Mouse (Mus musculus) embryonic facial prominence, embryonic 14.5 days (tissue): ENCODE measurements around the gene Insyn1. TPM values are rescaled to one million over a fixed set of nuclear protein-coding genes. Genes with fewer than 3 reads are reported as not detected.

Experiments used
- ATAC-seq: fragments of 200-750 bp; cut with Nextera tagmentation; 2 replicates; pipeline ENCODE4 v1.8.0; 2017; ENCODE audit warnings: low read depth, moderate number of reproducible peaks, moderate TSS enrichment
- DNase-seq: peaks from one replicate; pipeline ENCODE4 v3.0.0-alpha.2; 2015; ENCODE audit warnings: low spot score
- H3K27ac ChIP-seq: fragments of 300-500 bp; sonication (generic); replicated peaks from 2 replicates; pipeline ENCODE4 v1.5.1; 2014; ENCODE audit warnings: low read depth, mild to moderate bottlenecking, low read length, moderate library complexity
- H3K27me3 ChIP-seq: fragments of 300-500 bp; sonication (generic); replicated peaks from 2 replicates; pipeline ENCODE4 v1.6.1; 2014; ENCODE audit warnings: low read length; ENCODE audit not compliant: control insufficient read depth, insufficient read depth
- H3K36me3 ChIP-seq: fragments of 300-500 bp; sonication (generic); 2 replicates; pipeline ENCODE4 v1.6.1; 2014; ENCODE audit warnings: low read length, mixed read lengths; ENCODE audit not compliant: control insufficient read depth, insufficient read depth
- H3K4me1 ChIP-seq: fragments of 300-500 bp; sonication (generic); 2 replicates; pipeline ENCODE4 v1.6.1; 2014; ENCODE audit warnings: antibody characterized with exemption, low read length; ENCODE audit not compliant: control insufficient read depth, insufficient read depth
- H3K4me2 ChIP-seq: fragments of 300-500 bp; sonication (generic); 2 replicates; pipeline ENCODE4 v1.6.1; 2014; ENCODE audit warnings: low read depth, mild to moderate bottlenecking, low read length, moderate library complexity, mixed read lengths
- H3K4me3 ChIP-seq: fragments of 300-500 bp; sonication (generic); 2 replicates; pipeline ENCODE4 v1.5.1; 2014; ENCODE audit warnings: low read depth, mild to moderate bottlenecking, low read length
- H3K9ac ChIP-seq: fragments of 300-500 bp; sonication (generic); 2 replicates; pipeline ENCODE4 v1.6.1; 2014; ENCODE audit warnings: low read depth, mild to moderate bottlenecking, low read length, moderate library complexity, mixed read lengths
- H3K9me3 ChIP-seq: fragments of 300-500 bp; sonication (generic); 2 replicates; pipeline ENCODE4 v1.6.1; 2016; ENCODE audit warnings: low read length; ENCODE audit not compliant: control insufficient read depth
- WGBS: fragments of 180-500 bp; shearing (Covaris S2); extraction: QIAGEN DNeasy Blood & Tissue Kit; methylation state at CpG from one replicate; pipeline ENCODE4 v1.1.7; 2014; 5-methylcytosine and 5-hydroxymethylcytosine counted together
- polyA plus RNA-seq: library from polyadenylated mRNA; unstranded; fragments of >200 nt; fragmentation: Nextera tagmentation; extraction: Ambion mirVana; gene quantifications from 2 replicates; pipeline ENCODE4 v1.2.1, GENCODE M21; 2014

The Insyn1 gene
- polyA plus RNA-seq, 1 experiment from 2014 or later, result 4.9 TPM

DNA sequence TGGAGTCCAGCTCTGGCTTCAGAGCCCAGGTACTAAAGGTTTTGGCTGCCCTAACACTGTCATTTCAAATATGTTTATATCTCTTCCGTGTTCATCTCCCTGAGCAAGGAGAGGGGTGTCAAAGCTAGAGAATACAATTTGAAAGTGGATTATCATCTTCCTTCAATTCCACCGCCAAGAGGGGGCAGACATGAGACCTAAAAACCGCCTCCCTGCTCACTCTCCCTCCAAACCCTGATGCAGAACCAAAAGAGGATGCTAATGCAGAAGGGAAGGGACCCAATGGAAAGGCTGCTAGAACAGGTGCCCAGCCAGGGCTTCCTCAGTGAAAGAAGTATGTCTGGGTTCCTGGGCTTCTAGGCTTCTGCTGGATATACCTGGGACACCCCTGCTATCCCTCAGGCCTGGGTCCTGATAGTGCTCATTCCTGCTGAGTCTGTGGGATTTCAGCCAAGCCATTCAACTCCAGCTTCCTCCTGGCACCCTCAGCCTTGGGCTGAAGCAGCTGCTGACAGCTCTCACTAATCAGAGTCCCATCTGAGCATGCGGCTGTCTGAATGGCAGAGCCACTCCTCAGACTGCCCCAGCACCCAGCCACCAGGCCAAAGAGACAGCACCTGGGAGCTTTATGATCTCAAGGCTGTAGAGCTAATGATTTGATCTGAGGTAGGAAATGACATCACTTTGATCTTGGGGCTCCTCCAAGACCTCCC is 8.2 kb downstream of the Insyn1 start:
- ATAC-seq (no peak), DNase-seq (no peak)
- H3K4me3 ChIP-seq, result no peak overlapping the region
- no peak overlapping the region for H3K27ac ChIP-seq
- H3K4me2 ChIP-seq, result no peak overlapping the region
- no peaks in the 10 kb centered on the region for H3K4me1 ChIP-seq
- no peaks in the 10 kb centered on the region for H3K9me3 ChIP-seq
- H3K36me3 ChIP-seq, result no peaks in the 10 kb centered on the region
- no peaks in the 10 kb centered on the region for H3K27me3 ChIP-seq
- WGBS, result 27% methylated on average over 4 of the region's 4 CpGs
- H3K9ac ChIP-seq, result no peak overlapping the region

DNA sequence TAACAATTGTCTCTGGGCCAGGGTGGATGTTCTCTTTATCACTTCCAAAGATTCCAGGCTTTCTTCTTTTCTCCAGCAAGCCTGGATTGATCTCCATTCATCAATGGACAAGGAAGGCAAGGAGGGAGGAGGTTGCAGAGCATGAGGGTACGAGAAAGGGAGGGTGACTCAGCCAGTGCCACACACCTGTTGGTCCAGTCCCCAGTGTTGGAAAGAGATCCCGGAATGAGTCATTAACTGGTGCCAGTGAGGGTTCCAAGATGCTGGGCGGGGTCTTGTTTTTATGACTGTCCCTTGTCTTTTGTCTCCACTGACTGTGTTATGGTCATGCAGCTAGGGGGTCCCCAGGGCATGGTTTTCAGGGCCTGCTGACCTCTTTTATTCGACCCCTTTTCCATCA is 9.5 kb downstream of the Insyn1 start:
- no peaks in the 10 kb centered on the region for H3K27me3 ChIP-seq
- no peak overlapping the region for H3K9ac ChIP-seq
- H3K4me2 ChIP-seq, result no peak overlapping the region
- no peaks in the 10 kb centered on the region for H3K9me3 ChIP-seq
- 73% methylated on average over 4 of the region's 4 CpGs for WGBS
- ATAC-seq (no peak), DNase-seq (no peak)
- no peak overlapping the region for H3K27ac ChIP-seq
- no peak overlapping the region for H3K4me3 ChIP-seq
- H3K36me3 ChIP-seq, result no peaks in the 10 kb centered on the region
- no peaks in the 10 kb centered on the region for H3K4me1 ChIP-seq

DNA sequence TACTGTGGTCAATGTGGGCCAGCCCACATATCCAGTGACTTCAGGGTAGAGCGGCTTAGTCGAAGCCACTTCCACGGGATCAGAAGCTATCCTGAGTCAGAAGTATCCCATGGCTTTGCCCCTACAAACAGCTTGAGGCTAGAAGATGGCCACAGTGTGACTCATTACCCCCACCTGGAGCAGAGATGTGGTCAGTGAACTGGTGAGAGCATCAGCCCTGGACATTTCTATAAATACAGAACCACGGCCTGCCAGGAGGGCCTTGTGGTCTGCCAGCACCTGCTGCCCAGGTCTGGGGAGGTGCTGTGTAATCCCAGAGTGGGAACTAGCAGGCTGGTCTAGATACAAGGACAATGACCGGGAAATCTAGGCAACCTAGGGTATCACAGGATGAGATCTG is 12.5 kb downstream of the Insyn1 start:
- ATAC-seq (no peak), DNase-seq (no peak)
- Histone ChIP-seq H3K9ac (no peak overlapping the region), H3K4me2 (no peak overlapping the region), H3K9me3 (no peaks in the 10 kb centered on the region), H3K4me3 (no peak overlapping the region), H3K36me3 (no peaks in the 10 kb centered on the region), H3K27ac (no peak overlapping the region), H3K4me1 (no peaks in the 10 kb centered on the region), H3K27me3 (no peaks in the 10 kb centered on the region)
- 77% methylated on average over 5 of the region's 5 CpGs for WGBS

DNA sequence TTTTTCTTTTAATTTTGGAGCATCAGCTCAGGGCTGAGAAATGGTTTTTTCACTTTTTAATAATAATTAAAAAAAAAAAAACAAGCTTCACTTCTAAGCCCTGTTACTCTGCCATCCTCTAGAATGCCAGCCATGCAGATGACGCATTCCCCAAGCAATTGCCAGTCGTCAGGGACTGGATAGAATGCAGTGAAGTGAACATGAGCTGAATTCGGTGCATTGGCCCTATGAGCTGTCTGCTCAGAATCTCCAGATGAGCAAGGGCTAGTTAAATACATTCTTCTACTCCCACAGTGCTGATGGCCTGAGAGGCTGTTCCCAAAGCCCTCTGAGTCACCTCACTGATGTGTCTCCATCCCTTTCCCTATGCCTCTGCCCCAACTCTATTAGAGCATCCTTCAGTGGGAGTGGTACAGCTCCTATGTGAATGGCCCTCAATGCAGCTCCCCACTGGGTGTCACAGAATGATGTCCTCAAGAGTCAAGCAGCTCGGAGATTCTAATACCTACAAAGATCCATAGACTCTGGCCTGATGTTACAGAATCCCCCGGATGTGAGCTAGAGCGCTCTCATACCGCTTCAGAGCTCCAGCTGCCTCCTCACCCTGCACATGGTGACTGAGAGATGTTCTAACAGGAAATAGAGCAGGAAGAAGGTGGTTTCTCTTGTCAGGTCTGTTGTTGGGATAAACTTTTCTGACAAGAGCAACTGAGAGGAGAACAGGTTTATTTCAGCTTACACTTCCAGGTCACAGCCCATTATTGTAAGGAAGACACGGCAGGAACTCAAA is 19.0 kb downstream of the Insyn1 start:
- Histone ChIP-seq H3K4me3 (no peak overlapping the region), H3K9me3 (no peaks in the 10 kb centered on the region), H3K9ac (no peak overlapping the region), H3K27me3 (no peaks in the 10 kb centered on the region), H3K36me3 (no peaks in the 10 kb centered on the region), H3K4me1 (no peaks in the 10 kb centered on the region), H3K27ac (no peak overlapping the region), H3K4me2 (no peak overlapping the region)
- DNase-seq (no peak), ATAC-seq (no peak)
- WGBS, result 77% methylated on average over 8 of the region's 8 CpGs

DNA sequence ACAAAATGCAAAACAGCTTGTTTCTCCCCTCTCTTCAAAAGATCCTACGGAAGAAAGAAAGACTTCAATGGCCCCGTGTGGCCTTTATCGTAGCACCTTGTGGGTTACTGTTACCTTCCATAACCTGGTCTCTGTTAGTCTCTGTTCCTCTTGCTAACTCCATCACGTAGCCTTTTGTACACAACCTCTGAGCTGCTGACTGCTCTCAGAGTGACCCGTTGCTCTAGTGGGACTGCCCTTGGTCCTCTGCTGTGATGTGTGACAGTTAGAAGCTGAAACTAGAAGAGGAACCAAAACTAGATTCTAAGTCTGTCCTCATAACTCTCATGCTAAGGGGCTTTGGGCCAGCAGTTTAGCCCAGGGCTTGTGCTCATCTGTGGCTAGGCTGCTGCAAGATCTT is 22.0 kb downstream of the Insyn1 start:
- H3K4me1 ChIP-seq, result no peaks in the 10 kb centered on the region
- DNase-seq (no peak), ATAC-seq (no peak)
- H3K9me3 ChIP-seq, result no peaks in the 10 kb centered on the region
- no peaks in the 10 kb centered on the region for H3K36me3 ChIP-seq
- H3K27me3 ChIP-seq, result no peaks in the 10 kb centered on the region
- H3K4me2 ChIP-seq, result no peak overlapping the region
- 78% methylated on average over 5 of the region's 5 CpGs for WGBS
- no peak overlapping the region for H3K27ac ChIP-seq
- H3K4me3 ChIP-seq, result no peak overlapping the region
- no peak overlapping the region for H3K9ac ChIP-seq

DNA sequence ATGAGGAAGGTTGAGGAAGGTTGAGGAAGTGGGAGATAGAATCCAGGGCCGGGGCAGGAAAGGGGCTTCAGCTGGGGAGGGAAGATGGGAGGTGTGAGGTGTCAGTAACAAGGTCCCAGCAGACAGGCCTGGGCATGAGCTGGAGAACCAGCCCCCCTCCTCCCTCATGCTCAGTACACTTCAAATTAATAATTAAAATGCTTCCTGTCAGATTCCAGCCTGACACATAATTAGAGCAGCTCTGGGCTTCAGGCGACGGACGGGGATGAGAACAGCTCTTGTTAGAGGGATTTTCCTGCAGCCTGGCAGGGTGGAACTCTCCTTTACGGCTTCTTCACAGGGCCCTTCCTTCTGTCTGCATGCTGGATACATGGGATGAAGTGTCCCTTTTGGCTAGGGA is 25.3 kb downstream of the Insyn1 start:
- H3K36me3 ChIP-seq, result no peaks in the 10 kb centered on the region
- peaks cover 11% of the 10 kb centered on the region; the same call in 1 of the 2 replicates for H3K4me1 ChIP-seq
- DNase-seq, result peak; percentile 35
- no peaks in the 10 kb centered on the region for H3K9me3 ChIP-seq
- no peak overlapping the region for H3K27ac ChIP-seq
- H3K9ac ChIP-seq, result no peak overlapping the region
- no peaks in the 10 kb centered on the region for H3K27me3 ChIP-seq
- ATAC-seq, result no peak
- 46% methylated on average over 5 of the region's 5 CpGs for WGBS
- H3K4me2 ChIP-seq, result no peak overlapping the region
- H3K4me3 ChIP-seq, result no peak overlapping the region

DNA sequence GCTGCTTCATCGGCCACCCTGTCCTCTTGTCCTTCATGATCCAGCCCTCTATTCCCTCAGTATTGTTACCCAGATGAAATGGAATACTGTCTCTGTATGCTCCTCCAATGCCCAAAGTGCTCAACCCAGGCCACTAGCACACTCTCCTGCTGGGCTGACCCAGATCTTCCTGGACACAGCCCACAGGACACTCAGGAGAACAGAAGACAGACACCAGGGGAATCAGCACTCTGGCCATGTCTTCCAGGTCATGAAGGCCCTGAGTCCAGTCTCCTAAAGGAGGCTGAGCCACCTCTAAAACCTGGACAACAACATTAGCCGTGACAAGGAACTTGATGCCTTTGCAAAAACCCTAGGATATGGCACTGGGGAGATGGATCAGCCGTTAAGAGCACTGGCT is 28.1 kb downstream of the Insyn1 start:
- no peak for ATAC-seq
- DNase-seq, result no peak
- Histone ChIP-seq H3K4me1 (peaks cover 12% of the 10 kb centered on the region; the same call in 1 of the 2 replicates), H3K9ac (no peak overlapping the region), H3K4me2 (no peak overlapping the region), H3K9me3 (no peaks in the 10 kb centered on the region), H3K27me3 (no peaks in the 10 kb centered on the region), H3K27ac (no peak overlapping the region), H3K36me3 (no peaks in the 10 kb centered on the region), H3K4me3 (no peak overlapping the region)
- WGBS, result 76% methylated on average over 3 of the region's 3 CpGs

DNA sequence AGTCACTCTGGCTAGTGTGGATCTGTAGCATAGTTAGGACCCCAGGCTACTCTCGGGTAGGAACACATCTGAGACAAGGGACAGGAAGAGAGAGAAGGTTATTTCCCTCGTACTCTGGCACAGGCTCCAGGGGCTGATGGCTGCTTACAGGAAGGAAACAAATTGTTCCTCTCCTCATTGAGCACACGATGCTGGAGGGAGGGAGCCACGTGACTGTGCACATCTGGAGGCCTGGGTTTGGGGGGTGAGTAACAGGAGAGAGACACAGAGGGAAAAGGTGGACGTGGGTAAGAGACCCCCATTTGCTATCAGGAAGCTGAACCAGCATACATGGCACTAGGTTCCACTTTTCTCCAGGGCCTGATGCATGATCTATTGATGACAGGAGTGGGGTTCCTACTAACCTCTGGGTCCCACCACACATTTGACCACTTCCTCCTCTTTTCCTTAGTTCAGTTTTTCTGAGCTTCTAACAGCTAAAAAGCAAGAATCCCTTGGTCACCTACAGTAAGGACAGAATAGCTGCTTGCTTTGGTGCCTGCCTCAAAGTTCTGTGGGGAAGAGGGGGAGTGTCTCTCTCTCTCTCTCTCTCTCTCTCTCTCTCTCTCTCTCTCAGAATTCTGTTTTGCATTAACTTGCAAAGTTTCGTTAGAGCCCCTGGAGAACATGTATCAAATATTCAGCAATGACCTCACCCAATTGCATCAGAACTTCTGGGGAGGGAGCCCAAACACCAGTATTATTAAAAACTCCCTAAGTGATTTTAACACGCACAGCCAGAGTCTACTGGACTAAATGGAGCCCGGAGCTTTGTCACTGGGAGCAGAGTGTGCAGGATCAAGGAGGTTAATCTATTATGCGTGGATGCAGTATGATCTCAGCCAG is 29.7 kb downstream of the Insyn1 start:
- H3K9me3 ChIP-seq, result no peaks in the 10 kb centered on the region
- no peak overlapping the region for H3K4me3 ChIP-seq
- DNase-seq (peak; percentile 62), ATAC-seq (peak; percentile 55; the same call in 1 of the 2 replicates)
- no peak overlapping the region for H3K9ac ChIP-seq
- H3K36me3 ChIP-seq, result no peaks in the 10 kb centered on the region
- H3K27me3 ChIP-seq, result no peaks in the 10 kb centered on the region
- peaks cover 12% of the 10 kb centered on the region; the same call in 1 of the 2 replicates for H3K4me1 ChIP-seq
- WGBS, result 13% methylated on average over 9 of the region's 9 CpGs
- no peak overlapping the region for H3K27ac ChIP-seq
- H3K4me2 ChIP-seq, result no peak overlapping the region
